Mouse (Mus musculus): Measurements from ENCODE around the gene Prodh2.
"Not testable (repeated sequence)": the region's sequence is repeated elsewhere in the genome, so short reads cannot be mapped to it uniquely, and the experiment has no call there.

Prodh2 gene

DNA sequence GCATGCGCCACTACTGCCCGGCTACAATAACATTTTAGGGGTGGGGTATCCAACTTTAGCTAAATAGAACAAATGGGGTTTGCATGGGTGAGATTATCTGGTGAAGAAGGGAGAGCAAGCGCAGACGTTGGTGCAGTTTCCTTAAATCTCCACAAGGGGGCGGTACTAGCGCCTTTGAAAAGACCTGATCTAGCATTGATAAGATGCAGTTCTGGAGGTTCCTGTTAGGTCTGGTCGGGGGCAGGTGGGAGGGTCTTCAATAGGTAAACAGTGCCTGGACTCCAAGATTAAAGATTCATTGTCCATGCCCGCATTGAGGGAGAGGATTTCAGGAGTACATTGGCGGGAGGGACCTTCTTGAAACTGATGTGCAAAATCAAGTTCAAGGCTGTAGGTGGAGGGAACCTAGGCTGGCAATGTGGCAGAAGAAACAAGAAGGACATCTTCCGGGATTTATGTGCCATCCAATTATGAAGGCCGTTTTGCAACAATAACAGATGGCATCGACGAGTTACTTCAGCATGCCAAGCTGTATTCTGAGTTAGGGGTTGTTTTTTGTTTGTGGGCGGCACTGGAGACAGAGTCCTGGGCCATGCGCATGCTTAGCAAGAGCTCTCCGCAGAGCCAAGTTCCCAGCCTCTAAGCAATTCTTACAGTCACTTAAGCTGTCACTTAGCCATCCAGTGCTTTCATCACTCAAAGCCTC lies 3.0 kb upstream of the Prodh2 start:
- peak; percentile 81 for DNase-seq (ENCODE audit: low read depth, low spot score)

DNA sequence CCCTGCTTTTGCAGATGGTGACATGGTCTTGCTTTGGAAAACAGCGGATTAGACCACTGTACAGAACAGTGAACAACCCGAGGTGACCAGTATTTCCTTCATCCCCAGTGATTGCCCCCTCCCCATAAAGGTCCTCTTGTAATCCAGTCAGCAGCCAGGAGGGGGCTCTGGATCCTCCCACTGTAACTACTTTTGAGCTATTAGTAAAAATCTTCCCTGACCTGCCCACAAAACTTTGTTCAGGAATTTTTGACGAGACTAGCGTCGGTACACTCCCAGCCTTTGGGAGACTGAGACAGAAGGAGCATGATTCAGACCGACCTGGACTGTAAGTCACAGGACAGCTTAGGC lies 2.5 kb upstream of the Prodh2 start:
- peak; percentile 50 for DNase-seq (ENCODE audit: low read depth, low spot score)

DNA sequence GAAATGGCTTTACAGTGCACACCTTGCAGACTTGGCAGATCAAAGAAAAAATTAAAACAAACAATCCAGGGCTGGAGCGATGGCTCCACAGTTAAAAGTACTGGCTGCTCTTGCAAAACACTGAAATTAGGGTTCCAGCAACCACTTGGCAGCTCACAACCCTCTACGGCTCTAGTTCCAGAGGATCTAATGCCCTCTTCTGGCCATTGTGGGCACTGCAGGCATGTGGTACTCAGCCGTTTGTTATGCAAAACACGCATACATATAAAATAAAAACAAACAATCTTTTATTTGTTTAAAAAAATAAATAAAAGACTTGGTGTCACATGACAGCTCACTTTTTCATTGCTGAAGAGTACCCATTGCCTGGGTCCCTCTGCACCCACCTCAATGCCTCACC lies 657 bp upstream of the Prodh2 start:
- DNase-seq (ENCODE audit: low read depth, low spot score): peak; percentile 83

DNA sequence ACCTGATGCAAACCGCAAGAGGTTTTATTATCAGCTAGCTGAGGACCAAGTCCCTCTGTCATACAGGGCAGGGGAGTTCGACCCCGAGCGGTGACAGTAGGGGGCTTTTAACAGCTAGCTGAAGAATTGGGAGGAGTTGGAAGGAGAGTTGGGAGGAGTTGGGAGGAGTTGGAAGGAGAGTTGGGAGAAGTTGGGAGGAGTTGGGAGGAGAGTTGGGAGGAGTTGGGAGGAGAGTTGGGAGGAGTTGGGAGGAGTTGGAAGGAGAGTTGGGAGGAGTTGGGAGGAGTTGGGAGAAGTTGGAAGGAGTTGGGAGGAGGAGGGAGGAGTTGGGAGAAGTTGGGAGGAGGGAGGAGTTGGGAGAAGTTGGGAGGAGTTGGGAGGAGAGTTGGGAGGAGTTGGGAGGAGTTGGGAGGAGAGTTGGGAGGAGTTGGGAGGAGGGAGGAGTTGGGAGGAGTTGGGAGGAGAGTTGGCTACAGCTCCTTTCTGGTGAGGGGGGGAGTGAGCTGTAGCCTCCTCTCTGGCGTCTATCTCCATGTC lies 2.2 kb downstream of the Prodh2 start:
- peak; percentile 47 for DNase-seq (ENCODE audit: low read depth, low spot score)

DNA sequence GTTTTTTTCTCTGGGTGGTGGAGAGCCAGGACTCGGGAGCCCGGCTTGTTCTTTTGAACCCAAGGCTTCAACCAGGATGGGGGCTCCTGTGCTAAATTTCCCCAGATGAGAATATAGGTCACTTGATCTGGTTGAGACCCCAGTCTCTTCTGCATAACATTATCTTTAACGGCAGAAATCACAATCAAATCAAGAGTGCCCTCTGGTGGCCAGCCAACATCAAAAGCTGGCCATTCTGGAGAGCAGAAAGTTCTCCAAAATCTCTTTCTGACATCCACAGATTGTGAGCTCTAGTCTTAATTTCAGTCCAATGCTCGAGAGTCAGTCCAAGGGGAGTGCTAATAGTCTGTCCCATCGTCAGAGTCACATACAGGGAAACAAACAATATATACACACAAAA lies 7.7 kb downstream of the Prodh2 start:
- not testable (repeated sequence) for DNase-seq (ENCODE audit: low read depth, low spot score)

DNA sequence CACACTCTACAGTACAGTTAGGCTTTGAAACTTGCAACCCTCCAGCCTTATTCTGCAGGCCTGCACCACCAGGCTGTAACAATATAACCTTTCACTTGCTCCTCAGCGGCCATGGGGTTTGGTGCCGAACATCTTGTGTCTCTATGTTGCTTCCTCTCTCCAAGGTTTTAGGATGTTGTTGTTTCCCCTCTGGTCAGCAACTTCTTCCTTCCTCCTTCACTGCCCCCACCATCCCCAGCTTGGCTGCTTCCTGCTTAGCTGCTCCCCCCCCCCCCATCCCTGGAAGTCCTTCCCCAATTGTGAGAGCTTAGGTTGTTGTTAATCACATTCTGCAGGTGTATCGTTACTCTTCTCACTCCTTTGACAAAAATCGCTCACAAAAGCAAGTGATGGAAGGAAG lies 14.6 kb downstream of the Prodh2 start:
- no peak for DNase-seq (ENCODE audit: low read depth, low spot score)

DNA sequence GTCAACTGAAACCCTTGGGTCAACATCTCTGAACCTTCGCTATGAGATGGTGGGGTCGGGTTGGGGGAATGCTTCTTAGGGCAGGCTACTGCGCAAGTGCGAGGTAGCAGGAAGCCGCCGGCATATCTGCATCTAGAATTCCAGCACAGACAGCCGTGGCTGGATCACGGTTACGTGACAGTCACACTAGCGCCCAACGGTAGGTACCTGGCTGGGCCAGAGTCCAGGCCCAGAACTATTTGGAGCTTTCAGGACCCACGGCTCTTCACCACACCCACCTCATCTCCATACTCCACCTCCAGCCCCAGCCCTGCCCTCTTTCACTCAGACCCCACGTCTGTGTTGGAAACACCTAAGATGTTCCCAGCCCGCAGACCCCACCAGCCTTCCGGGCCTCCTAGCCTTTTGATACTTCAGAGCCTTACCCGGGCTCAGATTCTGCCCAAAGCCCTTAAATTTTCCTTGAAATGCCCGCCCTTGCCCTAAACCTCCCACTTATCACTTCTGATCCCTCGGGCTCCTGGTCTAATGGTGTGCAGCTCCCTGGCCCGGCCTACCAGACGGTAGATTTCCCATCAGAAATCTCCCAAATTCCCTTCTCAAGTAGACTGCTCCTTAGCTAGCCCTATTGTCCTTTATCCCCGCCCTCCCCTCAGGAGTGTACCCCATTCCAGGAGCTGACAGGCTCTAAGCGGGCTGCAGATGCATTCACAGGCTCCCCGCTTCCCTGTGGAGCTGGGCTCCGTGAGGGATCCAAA lies 21.8 kb downstream of the Prodh2 start:
- DNase-seq (ENCODE audit: low read depth, low spot score): peak; percentile 88

DNA sequence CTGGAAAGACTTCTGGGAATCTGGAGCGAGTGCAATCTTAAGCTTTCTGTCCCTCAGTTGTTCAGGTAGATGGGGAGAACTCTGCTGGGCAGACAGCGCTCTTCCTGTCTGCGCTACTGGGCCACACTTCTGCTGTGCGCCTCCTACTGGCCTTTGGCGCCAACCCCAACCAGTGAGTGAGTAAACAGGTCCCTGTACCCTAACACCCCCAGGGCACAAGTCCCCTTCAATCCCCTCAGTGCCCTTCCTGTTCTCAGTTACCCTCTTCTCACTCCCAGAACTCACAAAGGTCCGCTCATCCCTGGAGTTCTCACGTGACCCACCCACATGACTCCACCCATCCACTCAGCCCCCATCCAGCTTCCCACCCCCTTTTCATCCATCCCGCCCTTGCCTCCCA lies 24.9 kb downstream of the Prodh2 start:
- DNase-seq (ENCODE audit: low read depth, low spot score): peak; percentile 60

DNA sequence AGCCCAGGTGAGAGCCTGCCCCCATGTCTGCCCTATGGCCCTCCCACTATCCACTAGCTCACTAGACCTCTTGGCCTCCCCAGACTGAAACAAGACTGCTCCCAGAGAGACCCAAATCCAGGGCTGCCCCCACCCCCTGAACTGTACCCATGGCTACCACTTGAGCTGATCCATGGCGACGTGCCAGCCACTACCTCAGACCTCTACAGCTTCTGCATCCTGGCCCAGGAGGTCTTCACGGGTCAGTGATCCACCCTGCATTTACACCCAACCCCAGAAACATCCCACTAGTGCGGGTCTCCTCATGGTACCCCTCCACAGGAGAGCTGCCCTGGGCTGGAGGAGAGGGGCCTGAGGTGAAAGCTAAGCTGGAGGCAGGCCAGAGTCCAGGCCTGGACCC lies 27.0 kb downstream of the Prodh2 start:
- DNase-seq (ENCODE audit: low read depth, low spot score): no peak

DNA sequence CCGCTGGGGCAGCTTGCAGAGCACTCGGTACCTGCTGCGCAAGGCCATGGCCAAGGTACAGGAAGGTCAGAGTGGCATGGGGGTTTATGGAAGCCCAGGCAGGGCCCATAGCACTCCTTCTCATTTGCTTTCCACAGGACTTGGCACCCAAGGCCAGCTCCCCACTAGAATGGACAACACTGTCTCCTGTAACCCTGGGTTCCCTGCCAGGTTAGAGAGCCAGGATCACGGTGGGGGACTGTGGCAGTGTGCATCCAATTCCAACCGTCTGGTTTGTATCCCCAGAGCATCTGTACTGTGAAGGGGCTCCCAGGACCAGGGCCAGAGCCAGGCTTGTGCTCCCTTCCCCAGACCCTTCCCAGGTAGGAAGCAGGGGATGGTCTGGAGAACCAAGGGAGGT lies 27.4 kb downstream of the Prodh2 start:
- no peak for DNase-seq (ENCODE audit: low read depth, low spot score)

DNA sequence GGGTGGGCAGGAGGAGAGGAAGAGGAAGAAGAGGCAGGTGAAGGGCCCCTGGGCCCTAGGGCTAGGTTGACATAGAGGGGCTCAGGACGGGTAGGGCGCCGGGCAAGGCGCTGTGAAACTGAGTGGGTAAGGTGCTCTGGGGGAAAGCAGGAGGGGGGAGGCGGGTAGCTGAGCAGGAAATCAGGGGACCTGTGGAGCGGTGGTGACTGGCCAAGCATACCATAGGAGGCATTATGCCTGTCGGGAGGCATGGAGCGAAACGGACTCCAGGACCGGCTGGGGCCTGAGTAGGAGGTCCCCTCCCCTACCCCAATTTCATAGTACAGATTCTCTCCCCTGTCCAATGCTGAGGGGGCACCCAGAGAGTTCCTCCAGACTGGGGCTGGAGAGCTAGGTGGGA lies 29.4 kb downstream of the Prodh2 start:
- no peak for DNase-seq (ENCODE audit: low read depth, low spot score)

DNA sequence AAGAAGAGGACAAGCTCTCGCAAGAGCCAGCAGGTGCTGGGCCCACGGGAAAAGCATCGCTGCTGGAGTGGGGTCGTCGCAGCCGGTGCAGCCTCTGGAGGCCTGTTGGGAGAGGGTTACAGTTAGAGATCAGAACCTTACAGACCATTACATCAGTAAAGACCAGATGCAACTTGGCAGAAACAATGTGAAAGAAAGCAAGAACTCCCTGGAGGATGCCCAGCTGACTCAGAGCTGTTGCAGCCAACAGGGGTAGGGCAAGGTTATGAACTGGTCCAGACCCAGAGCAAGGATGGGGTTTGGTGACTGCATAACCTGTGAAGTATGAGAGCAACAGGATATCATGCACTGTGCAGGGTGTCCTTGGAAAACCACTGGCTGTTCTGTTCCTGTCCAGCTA lies 31.1 kb downstream of the Prodh2 start:
- DNase-seq (ENCODE audit: low read depth, low spot score): no peak

DNA sequence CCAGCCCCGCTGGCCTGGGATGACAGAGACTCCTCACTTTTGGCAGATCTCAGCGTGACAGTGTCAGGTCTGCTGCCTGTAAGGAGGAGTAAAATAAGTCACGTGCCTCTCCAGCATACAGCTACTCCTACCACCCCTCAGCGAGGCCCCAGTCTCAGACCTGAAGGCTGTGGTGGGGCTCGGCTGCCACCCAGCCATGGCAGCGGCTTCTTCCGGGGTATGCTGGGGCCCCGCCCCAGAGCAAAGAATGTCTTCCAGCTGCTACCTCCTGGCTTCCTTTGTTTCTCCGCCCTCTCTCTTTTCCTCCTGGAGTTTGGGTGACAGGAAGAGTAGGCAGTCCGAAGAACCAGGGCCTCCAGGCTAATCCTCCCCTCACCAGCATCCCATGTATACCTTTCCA lies 32.5 kb downstream of the Prodh2 start:
- peak; percentile 26 for DNase-seq (ENCODE audit: low read depth, low spot score)

DNA sequence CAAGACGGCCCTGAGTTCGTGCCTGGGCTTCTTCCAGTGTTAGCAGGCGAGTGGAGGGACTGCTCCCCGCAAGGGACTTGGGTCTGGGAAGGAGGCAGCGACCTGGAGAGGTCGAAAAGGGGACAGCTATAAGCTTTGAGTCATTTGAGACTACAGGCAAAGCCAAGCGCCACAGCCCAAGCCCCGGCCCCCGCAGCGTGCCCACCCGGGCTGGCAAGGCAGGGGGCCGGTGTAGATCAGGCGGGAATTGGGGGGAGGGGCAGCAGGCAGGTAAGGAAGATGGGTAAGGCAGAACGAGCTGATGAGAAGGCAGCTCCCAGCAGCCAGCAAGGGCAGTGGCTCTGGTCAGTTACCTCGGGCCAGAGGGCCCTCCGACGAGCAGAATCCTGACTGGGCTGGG lies 33.0 kb downstream of the Prodh2 start:
- DNase-seq (ENCODE audit: low read depth, low spot score): no peak

DNA sequence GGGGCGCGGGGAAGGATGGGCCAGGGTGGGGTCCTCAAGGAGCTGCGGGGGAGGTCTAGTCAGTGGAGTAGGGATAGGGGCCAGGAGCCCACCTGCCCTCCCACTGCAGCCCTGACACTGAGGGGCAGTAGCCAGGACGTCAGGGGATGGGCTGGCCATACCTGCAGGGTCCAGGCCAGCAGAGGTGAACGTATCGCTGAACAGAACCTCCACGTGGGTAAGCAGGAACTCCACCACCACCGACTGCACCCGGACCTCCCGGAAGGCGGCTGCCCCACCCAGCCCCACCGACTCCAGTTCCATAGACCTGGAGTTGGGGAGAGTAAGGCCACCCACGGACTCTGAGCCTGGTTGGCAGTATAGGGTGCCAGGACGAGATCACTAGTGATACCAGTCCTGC lies 33.6 kb downstream of the Prodh2 start:
- no peak for DNase-seq (ENCODE audit: low read depth, low spot score)

DNA sequence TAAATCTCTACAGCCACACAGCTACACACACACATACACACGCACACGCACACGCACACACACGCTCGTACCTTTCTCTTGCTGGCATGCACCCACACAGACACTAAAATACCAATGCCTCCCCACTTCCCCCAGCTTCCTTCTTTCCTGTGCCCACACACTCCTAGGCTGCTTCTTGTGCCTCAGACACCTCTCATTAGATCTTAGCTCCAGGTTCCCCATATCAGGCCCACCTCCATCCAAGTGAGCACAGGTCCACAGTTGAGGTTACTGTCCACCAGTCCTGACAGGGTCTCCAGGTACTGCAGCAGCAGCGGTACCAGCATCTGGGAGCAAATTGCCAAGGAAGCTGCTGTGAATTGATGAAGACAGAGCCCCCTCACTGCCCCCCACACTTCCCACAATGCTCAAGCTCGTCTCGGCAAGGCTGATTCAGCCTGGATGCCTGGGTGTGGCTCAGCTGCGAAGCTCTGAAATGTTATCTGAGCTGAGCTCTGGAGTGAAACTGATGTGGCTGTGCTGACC lies 37.9 kb downstream of the Prodh2 start:
- DNase-seq (ENCODE audit: low read depth, low spot score): no peak

DNA sequence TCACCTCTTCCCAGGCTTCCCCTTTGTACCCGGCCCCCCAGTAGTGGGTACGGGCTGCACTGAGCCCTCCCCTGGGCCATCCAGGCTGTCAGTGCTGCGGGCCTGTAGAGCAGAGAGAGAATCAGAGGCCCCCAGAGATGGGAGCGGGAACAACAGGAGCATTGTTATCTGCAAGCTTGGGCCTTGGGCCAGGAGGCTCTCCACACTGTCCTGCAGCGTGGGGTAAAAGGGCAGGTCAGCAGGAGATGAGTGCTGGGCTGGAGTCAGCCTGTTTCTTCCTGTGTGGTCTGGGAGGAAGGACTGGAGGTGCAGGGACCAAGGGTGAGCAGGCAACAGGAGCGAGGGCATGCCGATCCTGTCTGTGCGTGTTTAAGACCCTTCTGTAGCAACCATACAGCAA lies 39.5 kb downstream of the Prodh2 start:
- no peak for DNase-seq (ENCODE audit: low read depth, low spot score)

DNA sequence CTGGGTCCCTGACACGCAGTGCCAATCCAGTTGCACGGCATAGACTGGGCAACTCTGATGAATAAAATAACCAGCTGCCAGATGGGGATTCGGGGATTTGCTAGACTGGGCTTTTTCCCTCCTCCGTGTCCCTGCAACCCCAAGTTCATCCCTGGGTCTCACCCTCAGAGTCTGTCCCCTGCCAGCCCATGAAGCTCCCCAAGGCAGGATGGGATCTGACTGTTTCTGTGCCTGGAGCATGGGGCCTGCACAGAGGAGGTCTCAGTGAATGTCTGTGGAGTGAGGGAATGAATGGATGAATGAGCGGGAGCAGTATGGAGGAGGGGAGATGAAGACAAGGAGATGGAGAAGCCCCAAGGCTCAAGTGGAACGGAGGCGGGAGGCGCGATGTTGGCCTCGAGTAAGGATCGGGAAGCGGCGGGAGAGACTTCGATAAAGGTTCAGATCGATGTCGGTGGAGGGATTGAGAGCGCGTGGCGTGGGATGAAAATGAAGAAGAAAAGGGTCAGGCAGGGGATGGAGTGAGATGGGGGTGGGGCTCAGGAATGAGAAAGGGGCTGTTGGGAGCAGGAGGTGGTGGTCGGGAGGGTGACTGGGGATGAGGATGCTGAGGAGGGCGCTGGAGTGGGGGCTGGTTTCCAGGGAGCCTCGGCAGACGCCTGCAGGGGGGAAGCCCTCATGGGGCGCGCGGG lies 40.7 kb downstream of the Prodh2 start:
- DNase-seq (ENCODE audit: low read depth, low spot score): no peak

DNA sequence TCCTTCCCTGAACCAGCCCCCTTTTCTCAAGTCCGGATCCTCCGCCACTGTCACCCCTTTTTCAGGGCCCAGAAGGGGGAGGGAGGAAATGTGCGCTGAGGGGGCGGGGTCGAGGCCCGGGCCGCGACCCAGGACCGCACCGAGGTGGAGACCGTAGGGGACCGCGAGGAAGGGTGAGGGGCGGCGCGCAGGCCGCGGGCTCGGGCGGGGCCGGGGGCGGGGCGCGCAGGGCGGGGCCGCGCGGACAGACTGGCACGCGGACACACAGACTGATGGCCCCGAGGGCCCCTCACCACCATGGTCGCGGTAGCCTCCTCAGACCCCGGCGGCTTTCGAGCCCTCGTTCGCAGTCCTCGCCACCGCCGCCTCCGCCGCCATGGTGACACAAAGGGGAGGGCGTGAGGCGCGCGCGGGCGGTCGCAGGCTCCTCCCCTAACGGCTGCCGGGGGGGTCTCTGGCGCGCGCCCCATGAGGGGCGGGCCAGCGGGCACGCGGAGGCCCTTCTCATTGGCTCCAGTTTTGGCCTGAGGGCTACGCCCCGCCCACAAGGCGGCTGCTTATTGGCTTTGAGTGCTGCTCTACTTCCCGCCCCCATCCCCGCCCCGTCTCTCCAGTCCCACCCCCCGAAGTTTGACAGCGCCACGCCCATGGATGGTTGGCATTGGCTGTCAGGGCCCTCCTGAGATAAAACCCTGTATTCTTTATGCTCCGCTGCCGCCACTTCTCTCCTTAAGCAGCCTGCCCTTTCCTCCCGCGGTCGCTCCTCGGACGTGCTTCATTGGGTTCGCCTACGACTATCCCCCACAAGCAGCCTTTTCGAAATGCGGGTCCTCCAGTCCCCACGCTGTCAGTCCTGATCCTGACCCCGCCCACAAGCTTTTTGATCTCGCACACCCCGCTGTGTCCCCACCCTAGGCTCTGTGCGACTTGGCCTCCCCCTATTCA lies 41.5 kb downstream of the Prodh2 start, which contains the start of gene Arhgap33:
Arhgap33 (minus strand) TSS at position 428 of the 945 bp plus-strand sequence.
- DNase-seq (ENCODE audit: low read depth, low spot score): peak; percentile 95

DNA sequence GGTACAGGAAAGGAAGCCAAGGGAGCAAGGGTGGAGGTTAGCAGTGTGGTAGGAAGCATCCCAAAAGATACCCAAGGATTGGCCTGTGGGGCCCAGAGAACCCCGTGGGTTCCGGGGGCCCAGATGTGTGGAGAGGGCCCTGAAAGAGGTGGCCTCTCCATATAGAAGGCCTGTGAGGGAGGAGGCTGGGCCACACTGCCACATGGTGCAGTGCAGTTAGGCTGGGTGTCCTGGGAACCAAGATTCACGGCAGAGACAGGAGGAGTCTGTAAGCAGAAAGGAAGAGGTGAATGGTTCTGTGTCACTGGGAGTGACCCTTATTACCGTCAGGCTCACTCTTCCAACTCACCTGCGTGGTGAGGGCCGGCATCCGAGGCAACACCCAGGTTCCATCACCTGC lies 47.1 kb downstream of the Prodh2 start:
- DNase-seq (ENCODE audit: low read depth, low spot score): no peak

DNA sequence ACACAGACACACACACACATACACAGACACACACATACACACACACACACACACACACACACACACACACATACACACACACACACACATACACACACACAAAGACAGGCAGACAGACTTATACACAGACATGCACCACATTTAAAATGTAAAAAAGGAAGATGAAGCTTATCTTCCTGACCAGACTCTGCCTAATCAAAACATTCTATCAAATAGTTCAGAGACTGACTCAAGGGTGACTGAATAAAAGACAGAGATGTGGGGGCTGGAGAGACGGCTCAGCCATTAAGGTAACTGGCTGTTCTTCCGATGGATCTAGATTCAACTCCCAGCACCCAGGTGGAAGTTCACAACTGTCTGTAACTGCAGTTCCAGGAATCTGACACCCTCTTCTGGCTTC lies 50.9 kb downstream of the Prodh2 start:
- no peak for DNase-seq (ENCODE audit: low read depth, low spot score)
